Comparison of ENCODE assay signal across 8 mouse cellular contexts in the genomic region with DNA sequence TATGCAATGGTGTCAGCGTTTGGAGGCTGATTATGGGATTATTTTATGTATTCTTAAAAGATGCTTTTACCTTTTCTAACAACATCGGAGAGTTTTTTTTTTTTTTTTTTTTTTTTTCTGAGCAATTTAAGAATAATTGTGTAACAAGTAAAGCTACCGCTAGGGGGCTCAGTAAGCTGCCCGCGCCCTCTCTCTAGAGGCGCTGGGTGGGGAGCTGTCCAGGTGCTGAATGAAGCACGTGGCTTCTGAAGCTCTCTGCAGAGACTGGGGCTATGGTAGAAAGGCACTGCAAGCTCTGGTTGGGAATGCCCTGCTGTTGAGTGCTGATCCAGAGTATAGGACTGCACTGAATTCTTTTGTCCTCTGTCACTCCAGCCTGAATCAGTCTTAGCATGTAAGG. TPM values are rescaled to one million over a fixed set of nuclear protein-coding genes. Genes with fewer than 3 reads are reported as not detected.
DNase-seq lines count a peak whose midpoint lies in the region; ATAC-seq and TF ChIP-seq lines count a peak whose summit lies in the region.
"Had no signal": no experiment of that assay in that cellular context is flagged by ENCODE, and none has a peak within 500 bp of the region (broad histone marks: within the 10 kb centered on the region; RNA-seq: fewer than 3 reads in every experiment).

No protein-coding gene starts in this region.

- peak; percentile 56; the same call in 1 of the 2 replicates for ATAC-seq in forebrain, embryonic 11.5 days (replicated peaks; ENCODE audit: low FRiP score)
- ATAC-seq in hindbrain, embryonic 14.5 days (ENCODE audit: low FRiP score), result no peak
- ATAC-seq in midbrain, embryonic 12.5 days (ENCODE audit: low FRiP score, low read depth), result peak; percentile 60; the same call in 1 of the 2 replicates

- H3K4me2 ChIP-seq in forebrain, embryonic 11.5 days (ENCODE audit: low read depth, low read length, severe bottlenecking), result no peak overlapping the region
- H3K4me2 ChIP-seq in hindbrain, embryonic 14.5 days (replicated peaks), result no peak overlapping the region
- no peak overlapping the region for H3K4me2 ChIP-seq in midbrain, embryonic 12.5 days (replicated peaks)
- H3K4me2 ChIP-seq: neural tube, embryonic 12.5 days had no signal

- no peak for TF ChIP-seq POLR2A in brain, embryonic 14.5 days (IDR thresholded peaks at IDR 0.05; ENCODE audit: borderline replicate concordance, extremely low read depth, insufficient read depth, insufficient read length, poor library complexity, severe bottlenecking)

- intact Hi-C loops in left cerebral cortex, adult 2 months (cut with DNase I), result loop anchor here (2.0 kb wide), 1 partner anchor 145 kb away; no protein-coding TSS in a partner anchor

- no peak overlapping the region for H3K4me3 ChIP-seq in forebrain, embryonic 11.5 days (ENCODE audit: low read depth, low read length)
- H3K4me3 ChIP-seq in hindbrain, embryonic 14.5 days (replicated peaks; ENCODE audit: low read length), result no peak overlapping the region
- no peak overlapping the region for H3K4me3 ChIP-seq in left cerebral cortex, adult 2 months
- H3K4me3 ChIP-seq in midbrain, embryonic 12.5 days, result no peak overlapping the region
- H3K4me3 ChIP-seq: neural tube, embryonic 12.5 days had no signal

- H3K27ac ChIP-seq in forebrain, embryonic 11.5 days (ENCODE audit: low read depth, low read length), result no peak overlapping the region
- H3K27ac ChIP-seq in hindbrain, embryonic 14.5 days, result no peak overlapping the region
- no peak overlapping the region for H3K27ac ChIP-seq in left cerebral cortex, adult 2 months
- no peak overlapping the region for H3K27ac ChIP-seq in midbrain, embryonic 12.5 days (replicated peaks)
- H3K27ac ChIP-seq: neural tube, embryonic 12.5 days had no signal

- H3K9ac ChIP-seq in forebrain, embryonic 11.5 days (ENCODE audit: low read length), result no peak overlapping the region
- no peak overlapping the region for H3K9ac ChIP-seq in hindbrain, embryonic 14.5 days
- H3K9ac ChIP-seq in midbrain, embryonic 12.5 days (replicated peaks), result no peak overlapping the region
- H3K9ac ChIP-seq: neural tube, embryonic 12.5 days had no signal

- no peaks in the 10 kb centered on the region; the same call in 1 of the 2 replicates for H3K9me3 ChIP-seq in forebrain, embryonic 11.5 days (ENCODE audit: control insufficient read depth, low read length)
- H3K9me3 ChIP-seq in hindbrain, embryonic 14.5 days (ENCODE audit: control insufficient read depth, low read length), result peaks cover 8% of the 10 kb centered on the region; the same call in 1 of the 2 replicates
- no peaks in the 10 kb centered on the region for H3K9me3 ChIP-seq in midbrain, embryonic 12.5 days
- H3K9me3 ChIP-seq: neural tube, embryonic 12.5 days had no signal

- H3K36me3 ChIP-seq in forebrain, embryonic 11.5 days (ENCODE audit: control insufficient read depth, insufficient read depth, low read length), result no peaks in the 10 kb centered on the region
- no peaks in the 10 kb centered on the region for H3K36me3 ChIP-seq in hindbrain, embryonic 14.5 days (replicated peaks; ENCODE audit: control insufficient read depth, insufficient read depth)
- no peaks in the 10 kb centered on the region for H3K36me3 ChIP-seq in midbrain, embryonic 12.5 days
- H3K36me3 ChIP-seq: neural tube, embryonic 12.5 days had no signal

- peak; percentile 74 for DNase-seq in Muller cell, postnatal 12 days (ENCODE audit: inconsistent ontology term)
- DNase-seq in brain, embryonic 14.5 days (ENCODE audit: low read depth), result peak; percentile 86
- DNase-seq in forebrain, embryonic 11.5 days (ENCODE audit: low spot score), result peak; percentile 89
- DNase-seq in hindbrain, embryonic 14.5 days (ENCODE audit: low spot score), result peak; percentile 81
- peak; percentile 24 to 39 for DNase-seq in left cerebral cortex, adult 2 months (ENCODE audit: extremely low spot score in 1 of 2, low spot score in 2 of 2)
- peak; percentile 71 to 86 for DNase-seq in spleen, postnatal 4 days (ENCODE audit: low spot score in 2 of 2)

- 5% methylated on average over 7 of the region's 7 CpGs for WGBS in forebrain, embryonic 11.5 days
- WGBS in hindbrain, embryonic 14.5 days, result 4% methylated on average over 7 of the region's 7 CpGs
- 5% methylated on average over 7 of the region's 7 CpGs for WGBS in midbrain, embryonic 12.5 days

- H3K4me1 ChIP-seq in forebrain, embryonic 11.5 days (replicated peaks; ENCODE audit: control insufficient read depth, insufficient read depth, low read length), result no peaks in the 10 kb centered on the region
- H3K4me1 ChIP-seq in hindbrain, embryonic 14.5 days (replicated peaks; ENCODE audit: control insufficient read depth, insufficient read depth, low read length), result no peaks in the 10 kb centered on the region
- H3K4me1 ChIP-seq in midbrain, embryonic 12.5 days, result no peaks in the 10 kb centered on the region
- H3K4me1 ChIP-seq: neural tube, embryonic 12.5 days had no signal

- no peaks in the 10 kb centered on the region for H3K27me3 ChIP-seq in forebrain, embryonic 11.5 days (ENCODE audit: control insufficient read depth, insufficient read depth, low read length)
- H3K27me3 ChIP-seq in hindbrain, embryonic 14.5 days (ENCODE audit: control insufficient read depth, insufficient read depth, low read length), result no peaks in the 10 kb centered on the region
- H3K27me3 ChIP-seq in midbrain, embryonic 12.5 days, result no peaks in the 10 kb centered on the region
- H3K27me3 ChIP-seq: neural tube, embryonic 12.5 days had no signal

- peak; percentile 71 for TF ChIP-seq CTCF in brain, embryonic 14.5 days (IDR thresholded peaks at IDR 0.05; ENCODE audit: borderline replicate concordance, extremely low read depth, insufficient read depth, insufficient read length)
- peak; percentile 68 for TF ChIP-seq CTCF in left cerebral cortex, adult 2 months (IDR thresholded peaks at IDR 0.05)

RNA-seq across cellular contexts. Expression of a gene that starts 26.0 kb away (rescaled TPM):
- polyA plus RNA-seq in brain, embryonic 14.5 days (2012; rRNA removed), result 37.9 and 59.4 TPM in 2 replicates
- 12.4 and 12.7 TPM in 2 replicates for polyA plus RNA-seq in forebrain, embryonic 11.5 days (2014; fragmentation: Nextera tagmentation; extraction: Ambion mirVana)
- polyA plus RNA-seq in hindbrain, embryonic 14.5 days (2014; fragmentation: Nextera tagmentation; extraction: Ambion mirVana), result 74.8 and 83.8 TPM in 2 replicates
- 100 to 1,000 TPM; 203 to 224 TPM for total RNA-seq in left cerebral cortex, adult 2 months (2021)
- polyA plus RNA-seq in midbrain, embryonic 12.5 days (2016; fragmentation: Nextera tagmentation; extraction: Ambion mirVana), result 36.0 and 39.8 TPM in 2 replicates

Comparison
In these comparisons a context has a peak if more than half of its experiments do, and no peak if none do; other contexts are left out.
1. DNase-seq: peak in every context shown above with its lines; median percentile 89 in forebrain, embryonic 11.5 days; 86 in brain, embryonic 14.5 days; 81 in hindbrain, embryonic 14.5 days; 78 in spleen, postnatal 4 days; 74 in Muller cell, postnatal 12 days; 32 in left cerebral cortex, adult 2 months.